Mouse (Mus musculus) monocyte, adult 2 months (primary cell): ENCODE results near the gene Acap3.

Source experiments
- DNase-seq, 2 experiments: peaks; one replicate each; pipeline ENCODE4 v3.0.0; 2022; ENCODE audit warnings: low spot score in 2 of 2, low read depth in 1 of 2

The Acap3 gene

GRCm38 (mm10) chr4:155891551-155892001, at the start of gene Acap3, which contains the start of gene Pusl1:
Gene Acap3 (plus strand): TSS chr4:155891822.
Gene Pusl1 (minus strand): TSS chr4:155891781.
- peak; percentile 79 to 91 for DNase-seq

DNA sequence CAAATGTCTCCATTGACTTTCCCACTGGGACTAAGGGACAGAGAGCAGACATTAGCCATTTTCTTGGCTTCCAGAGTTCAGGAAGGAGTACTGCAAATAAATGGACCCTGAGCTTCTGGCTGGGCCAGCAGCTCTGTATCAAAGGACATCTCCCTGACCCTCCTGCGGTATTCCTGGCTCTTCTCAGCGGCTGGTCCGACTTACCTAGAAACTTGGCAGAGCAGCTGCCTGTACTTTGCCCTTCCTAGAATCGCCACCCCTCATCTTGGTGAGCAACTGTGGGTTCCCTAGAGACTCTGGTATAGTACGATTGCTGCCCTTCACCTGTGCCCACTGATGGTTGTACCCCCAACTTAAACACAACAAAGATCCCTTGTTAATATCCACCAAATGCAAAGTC, 48.4 kb upstream of the Acap3 start:
- DNase-seq, result no peak

- DNase-seq, result peak; percentile 71 to 90
Measured at GRCm38 (mm10) chr4:155846871-155847578, 44.6 kb upstream of the Acap3 start, which contains the start of gene Dvl1. Gene Dvl1 (plus strand): TSS chr4:155847402.

GRCm38 (mm10) chr4:155847591-155848352, 43.9 kb upstream of the Acap3 start:
- no peak for DNase-seq

GRCm38 (mm10) chr4:155848434-155849095, 43.1 kb upstream of the Acap3 start:
- DNase-seq, result no peak

DNA sequence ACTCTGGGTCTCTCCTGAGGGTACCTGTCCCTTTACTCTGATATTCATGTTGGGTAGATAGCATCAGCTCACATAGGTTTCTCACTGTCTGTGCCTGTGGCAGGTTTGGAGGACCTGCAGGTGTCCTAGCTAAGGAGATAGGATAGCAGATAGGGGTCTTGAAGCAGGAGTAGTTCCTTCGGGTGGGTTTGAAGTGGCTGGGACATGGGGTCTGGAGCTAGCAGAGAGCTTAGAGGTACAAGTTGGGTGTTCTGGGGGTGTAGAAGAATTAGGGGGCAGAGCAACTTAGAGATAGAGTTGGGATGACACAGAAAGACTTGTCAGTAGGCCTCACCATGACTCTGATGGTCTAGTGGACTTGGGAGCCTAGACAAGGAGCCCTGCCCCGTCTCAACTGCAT, 42.2 kb upstream of the Acap3 start:
- no peak for DNase-seq

- DNase-seq, result no peak
Measured at GRCm38 (mm10) chr4:155849792-155850451, 41.7 kb upstream of the Acap3 start.

- no peak for DNase-seq
Measured at GRCm38 (mm10) chr4:155851368-155851767, 40.3 kb upstream of the Acap3 start.

DNA sequence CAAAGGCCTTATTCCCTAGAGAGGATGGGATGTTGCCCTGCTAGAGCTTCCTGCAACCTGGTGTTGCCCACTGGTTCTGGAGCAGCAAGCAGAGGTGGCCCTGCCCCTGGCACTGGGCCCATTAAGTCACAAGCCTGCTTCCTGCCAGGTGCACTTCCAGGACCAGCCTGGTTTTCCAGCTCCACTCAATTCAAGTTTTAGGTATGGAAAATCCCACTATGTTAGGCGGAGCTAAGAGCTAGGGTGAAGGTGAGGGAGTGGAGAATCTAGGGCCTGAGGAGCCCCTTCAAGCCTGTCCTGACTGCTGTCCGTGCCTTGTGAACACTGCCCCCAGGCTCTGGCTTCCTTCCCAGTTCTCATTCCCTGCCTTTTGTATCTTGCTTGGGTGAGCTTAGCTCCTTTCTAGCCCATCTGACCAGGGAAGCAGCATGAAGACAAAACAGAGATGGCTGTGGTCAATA, 39.6 kb upstream of the Acap3 start:
- DNase-seq, result no peak

DNA sequence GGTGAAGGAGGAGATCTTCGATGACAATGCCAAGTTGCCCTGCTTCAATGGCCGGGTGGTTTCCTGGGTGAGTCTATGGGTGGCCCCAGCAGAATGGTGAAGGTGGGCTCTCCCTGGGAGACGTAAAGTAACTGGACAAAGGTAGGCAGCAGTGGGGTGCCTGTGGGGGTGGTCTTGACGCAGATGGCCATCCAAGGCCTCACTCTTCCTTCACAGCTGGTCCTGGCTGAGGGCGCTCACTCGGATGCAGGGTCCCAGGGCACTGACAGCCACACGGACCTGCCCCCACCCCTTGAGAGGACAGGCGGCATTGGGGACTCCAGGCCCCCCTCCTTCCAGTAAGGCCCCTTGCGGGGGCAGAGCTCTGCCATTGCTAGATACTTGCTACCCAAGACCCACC, 38.2 kb upstream of the Acap3 start:
- DNase-seq, result no peak

DNA sequence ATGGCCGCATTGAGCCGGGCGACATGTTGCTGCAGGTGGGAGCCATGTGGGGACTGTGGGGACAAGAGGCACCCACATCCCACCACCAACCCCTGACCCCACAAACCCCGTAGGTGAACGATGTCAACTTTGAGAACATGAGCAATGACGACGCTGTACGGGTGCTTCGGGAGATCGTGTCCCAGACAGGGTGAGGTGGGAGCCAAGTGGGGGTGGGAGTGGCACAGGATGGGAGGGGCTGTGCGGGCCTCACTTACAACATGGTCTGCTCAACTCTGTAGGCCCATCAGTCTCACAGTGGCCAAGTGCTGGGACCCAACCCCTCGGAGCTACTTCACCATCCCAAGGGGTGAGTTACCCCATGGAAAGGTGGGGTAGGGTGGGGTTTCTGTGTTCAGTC, 36.6 kb upstream of the Acap3 start:
- DNase-seq, result no peak

- DNase-seq, result no peak
Measured at GRCm38 (mm10) chr4:155856071-155856470, 35.6 kb upstream of the Acap3 start.

DNA sequence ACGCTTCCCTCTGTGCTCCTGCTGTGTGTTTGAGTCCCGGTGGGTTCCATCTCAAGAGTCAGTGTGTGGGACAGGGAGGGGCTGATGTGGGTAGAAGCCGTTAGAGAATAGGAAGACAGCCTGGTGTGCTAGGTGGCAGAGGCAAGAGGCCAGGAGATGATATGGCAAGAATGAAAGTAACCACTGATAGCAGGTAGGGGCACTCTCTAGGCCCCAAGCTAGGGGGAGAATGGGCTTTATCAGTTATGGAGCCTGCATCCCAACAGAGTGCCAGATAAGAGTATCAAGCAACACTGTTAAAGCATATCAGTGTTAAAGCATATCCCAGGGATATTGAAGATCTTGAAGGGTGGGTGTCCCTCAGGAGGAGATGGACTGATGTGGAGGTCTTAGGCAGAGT, 34.7 kb upstream of the Acap3 start:
- no peak for DNase-seq

GRCm38 (mm10) chr4:155859318-155859717, 32.3 kb upstream of the Acap3 start:
- no peak for DNase-seq

GRCm38 (mm10) chr4:155861787-155862186, 29.8 kb upstream of the Acap3 start:
- no peak for DNase-seq

- no peak for DNase-seq
Measured at GRCm38 (mm10) chr4:155863001-155863400, 28.6 kb upstream of the Acap3 start, which contains the start of gene Tas1r3. Gene Tas1r3 (minus strand): TSS chr4:155863362.

GRCm38 (mm10) chr4:155868614-155869298, 22.9 kb upstream of the Acap3 start:
- DNase-seq, result no peak

DNA sequence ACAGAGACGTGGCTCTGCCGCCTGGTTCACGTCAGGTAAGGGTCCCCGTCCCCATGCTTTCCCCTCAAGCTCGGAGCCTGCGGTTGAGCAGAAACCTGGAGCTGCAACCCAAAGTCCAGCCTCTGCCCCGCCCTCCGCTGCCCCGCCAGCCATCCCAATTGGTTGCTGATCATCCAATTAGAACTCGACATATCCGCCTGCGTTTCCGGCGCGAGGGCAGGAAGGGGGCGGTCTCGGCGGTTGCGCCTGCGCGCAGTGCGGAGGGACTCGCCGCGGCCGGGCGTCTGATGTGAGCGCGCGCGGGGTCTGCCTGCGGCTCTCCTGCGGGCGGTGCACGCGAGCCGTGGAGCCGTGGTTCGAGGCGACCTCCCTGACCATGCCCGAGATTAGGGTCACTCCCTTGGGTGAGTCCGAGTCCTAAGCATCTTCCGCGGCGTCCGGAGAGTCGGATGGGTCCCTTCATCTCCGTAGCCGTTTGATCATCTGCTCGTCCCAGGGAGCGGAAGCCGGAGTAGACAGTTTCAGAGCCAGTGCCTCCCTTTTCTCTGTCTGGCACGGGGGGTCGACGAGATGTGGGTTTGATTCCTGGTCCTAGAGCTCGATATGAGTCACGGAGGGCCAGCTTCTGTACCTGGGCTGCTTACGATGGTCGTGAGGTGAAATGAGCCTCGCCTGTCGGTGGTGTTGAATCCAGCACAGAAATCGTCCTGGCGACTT, 22.1 kb upstream of the Acap3 start, which contains the start of the genes Cptp and Ints11:
Gene Cptp, minus strand, starts transcription at position 124 of the 717 bp plus-strand sequence.
Gene Ints11, plus strand, starts transcription at position 230 of the 717 bp plus-strand sequence.
- peak; percentile 78 to 90 for DNase-seq

DNA sequence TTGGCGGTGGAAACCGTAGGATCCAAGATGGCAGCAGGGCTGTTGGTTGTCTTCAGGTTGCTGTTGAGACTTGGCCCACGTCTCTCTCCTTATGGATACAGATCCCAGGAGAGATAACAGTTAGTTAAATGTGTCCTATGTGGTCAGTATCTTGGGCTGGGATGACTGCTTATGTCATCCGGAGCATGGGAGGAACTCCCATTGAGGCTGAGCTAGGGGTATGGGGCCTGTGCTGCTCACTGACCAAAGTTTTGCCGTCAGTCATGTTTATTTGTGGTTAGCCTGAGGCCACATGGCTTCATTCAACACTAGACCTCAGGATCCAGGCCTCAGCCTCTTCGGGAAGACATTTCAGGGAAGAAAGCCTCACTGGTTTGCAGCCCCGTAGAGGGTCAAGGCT, 20.2 kb upstream of the Acap3 start:
- DNase-seq, result no peak

GRCm38 (mm10) chr4:155883587-155883986, 8.0 kb upstream of the Acap3 start:
- DNase-seq, result no peak
